8 mouse cellular contexts compared by ENCODE assay signal in the genomic region with DNA sequence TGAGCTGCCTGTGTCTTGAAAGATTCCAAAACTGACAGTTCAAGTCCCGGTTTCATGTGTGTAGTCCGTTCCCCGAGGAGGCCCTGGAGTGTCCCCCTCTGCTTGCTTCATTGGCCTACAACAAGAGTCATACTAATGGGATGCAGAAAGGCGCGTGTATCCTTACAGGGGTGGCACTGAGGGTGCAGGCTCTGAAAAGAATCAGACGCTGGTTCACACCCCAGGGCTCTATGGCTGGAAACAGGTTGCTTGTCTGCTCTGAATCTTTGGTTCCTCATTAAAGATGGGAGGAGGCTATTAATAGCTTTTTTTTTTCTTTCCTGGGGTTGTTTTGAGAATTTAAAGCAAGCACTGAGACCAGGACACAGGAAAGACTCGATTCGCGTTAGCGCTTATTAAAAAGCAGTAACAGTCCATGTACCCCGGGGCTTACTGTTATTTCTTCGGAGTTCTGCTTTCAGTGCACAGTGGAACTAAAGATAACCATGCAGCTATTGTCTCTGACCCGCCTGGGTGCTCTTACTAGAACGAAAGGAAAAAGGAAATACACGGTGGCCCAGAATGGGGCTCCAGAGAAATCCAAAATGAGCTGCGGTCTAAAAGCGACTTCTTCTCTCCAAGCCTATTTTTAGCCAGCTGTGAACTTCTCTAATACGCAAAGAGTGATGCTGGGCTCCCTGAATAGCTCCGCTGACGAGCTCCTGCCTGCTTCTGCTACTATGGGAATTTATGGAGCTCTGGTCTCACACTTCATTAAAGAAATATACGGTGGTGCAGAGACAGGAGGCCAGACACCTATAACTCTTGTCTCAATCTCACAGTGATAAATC. TPM values are rescaled to one million over a fixed set of nuclear protein-coding genes. Genes with fewer than 3 reads are reported as not detected.
DNase-seq lines count a peak whose midpoint lies in the region; ATAC-seq and TF ChIP-seq lines count a peak whose summit lies in the region.
"Had no signal": no experiment of that assay in that cellular context is flagged by ENCODE, and none has a peak within 500 bp of the region (broad histone marks: within the 10 kb centered on the region; RNA-seq: fewer than 3 reads in every experiment).

No protein-coding gene starts in this region.

- no peak overlapping the region for H3K9ac ChIP-seq in lung, postnatal 0 days (replicated peaks; ENCODE audit: low read depth)
- no peak overlapping the region for H3K9ac ChIP-seq in limb, embryonic 11.5 days (ENCODE audit: low read length)
- H3K9ac ChIP-seq: stomach, embryonic 15.5 days had no signal

- H3K9me3 ChIP-seq in lung, postnatal 0 days (ENCODE audit: low read length), result no peaks in the 10 kb centered on the region
- H3K9me3 ChIP-seq in limb, embryonic 11.5 days (ENCODE audit: control insufficient read depth, low read length), result no peaks in the 10 kb centered on the region
- H3K9me3 ChIP-seq: stomach, embryonic 15.5 days had no signal

- H3K27ac ChIP-seq in lung, postnatal 0 days (ENCODE audit: low read length), result no peak overlapping the region
- no peak overlapping the region for H3K27ac ChIP-seq in limb, embryonic 11.5 days (replicated peaks; ENCODE audit: low read depth, low read length)
- H3K27ac ChIP-seq: stomach, embryonic 15.5 days had no signal

- no peaks in the 10 kb centered on the region for H3K4me1 ChIP-seq in lung, postnatal 0 days (ENCODE audit: insufficient read depth, low read depth, low read length)
- H3K4me1 ChIP-seq in limb, embryonic 11.5 days (ENCODE audit: control insufficient read depth, insufficient read depth, low read length), result peaks cover 4% of the 10 kb centered on the region
- H3K4me1 ChIP-seq: stomach, embryonic 15.5 days had no signal

- H3K36me3 ChIP-seq in lung, postnatal 0 days (ENCODE audit: insufficient read depth, low read length), result no peaks in the 10 kb centered on the region
- no peaks in the 10 kb centered on the region for H3K36me3 ChIP-seq in limb, embryonic 11.5 days (ENCODE audit: control insufficient read depth, insufficient read depth, low read length)
- H3K36me3 ChIP-seq: stomach, embryonic 15.5 days had no signal

- no peak overlapping the region for H3K4me3 ChIP-seq in lung, postnatal 0 days (ENCODE audit: low read depth, low read length)
- no peak overlapping the region for H3K4me3 ChIP-seq in limb, embryonic 11.5 days (ENCODE audit: low read depth, low read length)
- H3K4me3 ChIP-seq: stomach, embryonic 15.5 days had no signal

- no peak for ATAC-seq in lung, postnatal 0 days
- no peak for ATAC-seq in limb, embryonic 11.5 days (ENCODE audit: insufficient number of reproducible peaks, low FRiP score, low TSS enrichment, low read depth)

- intact Hi-C loops in heart, postnatal 10 days (cut with DNase I), result loop anchor here (5.0 kb wide), 1 partner anchor 355 kb away; no protein-coding TSS in a partner anchor

- TF ChIP-seq EP300 in lung, postnatal 0 days (IDR thresholded peaks at IDR 0.05), result no peak

- no peaks in the 10 kb centered on the region for H3K27me3 ChIP-seq in lung, postnatal 0 days (replicated peaks; ENCODE audit: insufficient read depth, low read length)
- no peaks in the 10 kb centered on the region for H3K27me3 ChIP-seq in limb, embryonic 11.5 days (ENCODE audit: control insufficient read depth, insufficient read depth, low read length)
- H3K27me3 ChIP-seq: stomach, embryonic 15.5 days had no signal

- no peak for TF ChIP-seq CTCF in lung, postnatal 0 days (IDR thresholded peaks at IDR 0.05)

- H3K4me2 ChIP-seq in lung, postnatal 0 days (replicated peaks; ENCODE audit: low read depth, low read length), result no peak overlapping the region
- peak overlapping the region; percentile 25 for H3K4me2 ChIP-seq in limb, embryonic 11.5 days (ENCODE audit: low read depth, severe bottlenecking)
- H3K4me2 ChIP-seq: stomach, embryonic 15.5 days had no signal

- peak; percentile 36 for DNase-seq in lung, postnatal 0 days (ENCODE audit: low spot score)
- no peak for DNase-seq in lung, postnatal 4 days
- DNase-seq in frontal cortex, adult 2 months (ENCODE audit: extremely low spot score in 1 of 2, low spot score in 1 of 2), result peak; percentile 41 to 59
- DNase-seq in heart, postnatal 10 days, result peak; percentile 60 to 69
- peak; percentile 45 for DNase-seq in limb, embryonic 11.5 days (ENCODE audit: low spot score)
- DNase-seq in right cerebral cortex, postnatal 14 days, result peak; percentile 8
- DNase-seq in thymus, postnatal 36 days, result no peak

- WGBS in lung, postnatal 0 days, result 52% methylated on average over 21 of the region's 21 CpGs
- WGBS in limb, embryonic 11.5 days, result 39% methylated on average over 21 of the region's 21 CpGs

RNA-seq across cellular contexts. Expression of a gene that starts 45.5 kb away (rescaled TPM):
- polyA plus RNA-seq in lung, postnatal 0 days (2015; fragmentation: Nextera tagmentation; extraction: Ambion mirVana), result 36.8 and 42.7 TPM in 2 replicates
- 2.8 and 3.0 TPM in 2 replicates for polyA plus RNA-seq in frontal cortex, adult 2 months (2012; rRNA removed)
- total RNA-seq in heart, postnatal 10 days (2021), result 10 to 100 TPM; 58.8 TPM
- polyA plus RNA-seq in limb, embryonic 11.5 days (2014; fragmentation: Nextera tagmentation; extraction: Ambion mirVana), result 38.2 and 44.0 TPM in 2 replicates

Comparison
In these comparisons a context has a peak if more than half of its experiments do, and no peak if none do; other contexts are left out.
1. DNase-seq: peak in lung, postnatal 0 days (single experiment), frontal cortex, adult 2 months (2 of 2), heart, postnatal 10 days (2 of 2), limb, embryonic 11.5 days (single experiment) and right cerebral cortex, postnatal 14 days (single experiment); none in lung, postnatal 4 days (0 of 2) and thymus, postnatal 36 days (0 of 2).